Mouse (Mus musculus) G1E-ER4 (cell line): ENCODE measurements around the gene Dhrs11. TPM values are rescaled to one million over a fixed set of nuclear protein-coding genes. Genes with fewer than 3 reads are reported as not detected.

Experiments
- GATA1 ChIP-seq: IDR thresholded peaks from one replicate; pipeline ENCODE4 v1.8.0; 2012; ENCODE audit warnings: low read length, inconsistent platforms
- polyA plus RNA-seq: library from polyadenylated mRNA; stranded (reverse); fragments of >175 nt; gene quantifications from 2 replicates; pipeline ENCODE4 v1.2.3, GENCODE M21; 2012

Gene Dhrs11
- polyA plus RNA-seq, 1 experiment: 10.5 TPM

- TF ChIP-seq GATA1: no peak
These were observed 792 bp downstream of the Dhrs11 start for GRCm38 (mm10) chr11:84827901-84828503.

- no peak for TF ChIP-seq GATA1
These were observed 1.3 kb downstream of the Dhrs11 start for GRCm38 (mm10) chr11:84827492-84827891.

DNA sequence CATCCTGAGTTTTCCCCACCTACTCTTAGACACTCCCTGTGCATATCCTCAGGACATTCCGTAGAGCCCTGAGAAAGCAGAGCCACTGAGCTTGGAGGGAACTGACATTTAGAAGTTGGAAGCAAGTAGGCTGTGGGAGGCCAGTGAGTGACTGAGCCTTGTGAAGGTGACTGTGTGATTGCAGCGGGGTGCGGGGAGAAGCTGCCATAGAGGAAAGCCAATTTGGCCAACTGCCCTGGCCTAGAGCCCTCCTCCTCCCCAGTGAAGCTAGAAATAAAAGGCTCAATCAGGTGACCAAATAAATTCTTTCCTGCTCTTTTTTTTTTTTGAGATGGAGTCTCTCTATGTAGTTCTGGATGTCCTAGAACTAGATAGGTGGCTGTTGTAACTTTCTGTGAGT is 2.6 kb downstream of the Dhrs11 start:
- no peak for TF ChIP-seq GATA1

GRCm38 (mm10) chr11:84825261-84825807 is 3.5 kb downstream of the Dhrs11 start:
- TF ChIP-seq GATA1: no peak

DNA sequence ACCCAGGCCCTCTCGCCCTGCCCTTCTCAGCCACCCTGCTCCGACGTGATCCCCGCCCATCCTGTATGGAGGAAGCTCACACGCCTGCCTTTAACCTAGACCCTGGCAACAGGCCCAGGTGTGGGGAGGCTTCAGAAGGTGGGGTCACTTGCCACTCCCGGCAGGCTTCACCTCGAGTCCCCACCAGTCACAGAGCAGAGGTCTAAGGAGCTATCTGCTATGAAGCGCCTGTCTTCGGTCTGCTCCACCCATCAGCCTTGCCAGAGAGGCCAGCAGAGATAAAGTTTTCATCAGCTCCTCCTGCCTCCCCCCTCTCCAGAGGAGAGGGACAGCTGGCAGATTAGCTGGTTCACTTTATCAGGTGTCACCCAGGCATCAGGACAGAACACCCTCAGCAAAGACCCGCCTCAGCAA is 5.3 kb downstream of the Dhrs11 start:
- peak; percentile 99 for TF ChIP-seq GATA1

DNA sequence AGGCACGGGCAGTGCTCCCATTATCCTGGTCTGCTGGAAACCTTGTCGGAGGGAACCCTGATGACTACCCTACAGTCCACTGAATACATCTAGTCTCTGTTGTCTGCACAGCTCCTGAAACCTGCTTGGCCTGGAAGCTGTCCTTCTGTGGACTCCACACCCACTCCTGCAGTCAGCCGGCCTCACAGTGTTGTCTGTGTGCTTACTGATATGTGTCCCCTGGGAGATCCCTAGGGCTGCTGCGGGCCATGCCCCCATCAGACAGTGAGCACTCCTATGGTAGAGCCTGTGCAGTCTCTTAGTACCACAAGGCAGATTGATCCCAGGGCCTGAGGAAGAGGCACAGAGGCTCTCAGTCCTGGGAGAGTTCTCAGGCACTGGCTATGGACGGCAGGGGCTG is 6.3 kb downstream of the Dhrs11 start:
- TF ChIP-seq GATA1: no peak

GRCm38 (mm10) chr11:84821131-84821770 is 7.5 kb downstream of the Dhrs11 start:
- no peak for TF ChIP-seq GATA1

GRCm38 (mm10) chr11:84818961-84819692 is 9.7 kb downstream of the Dhrs11 start, which contains the start of gene Mrm1:
Gene Mrm1, minus strand, starts transcription at chr11:84819515.
- no peak for TF ChIP-seq GATA1

DNA sequence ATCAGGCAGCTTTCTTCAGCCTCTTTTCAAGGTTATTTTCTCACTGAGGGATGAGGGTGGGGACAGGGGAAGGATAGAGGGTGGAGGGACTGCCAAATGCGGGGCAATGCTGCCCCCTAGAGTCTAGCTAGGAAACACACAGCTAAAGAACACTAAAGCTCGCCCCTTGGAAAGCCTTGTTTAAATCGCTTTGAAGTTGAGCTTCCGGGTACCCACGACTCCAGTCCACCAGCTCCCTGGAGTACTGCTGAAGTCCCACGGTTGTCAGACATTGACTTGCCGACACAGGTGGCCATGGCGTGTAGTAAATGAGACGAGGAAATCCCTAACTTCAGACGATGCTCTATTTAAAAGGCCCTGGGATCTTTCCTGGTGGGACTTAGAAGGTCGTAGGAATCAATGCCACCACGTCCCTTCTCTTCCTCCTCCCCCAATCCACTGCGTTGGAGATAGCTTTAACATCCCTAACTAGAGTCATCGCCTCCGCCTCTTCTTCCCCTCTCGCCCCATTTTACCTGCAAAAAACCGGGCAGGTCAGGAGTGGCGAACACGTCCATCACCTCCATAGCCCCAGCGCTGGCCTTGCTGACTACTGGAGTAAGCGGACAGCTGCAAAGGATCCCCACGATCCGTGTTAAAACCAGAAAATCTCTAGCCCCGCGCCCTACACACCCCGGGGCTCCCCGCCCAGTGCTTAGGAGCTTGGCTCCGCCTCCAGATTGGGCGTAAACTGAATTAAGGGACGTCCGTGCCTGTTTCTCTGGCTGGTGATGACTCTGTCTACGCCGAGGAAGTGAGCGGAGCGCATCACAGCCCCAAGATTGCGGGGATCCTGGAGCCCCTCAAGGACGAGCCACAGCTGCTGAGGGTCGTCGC is 10.5 kb downstream of the Dhrs11 start:
- no peak for TF ChIP-seq GATA1

DNA sequence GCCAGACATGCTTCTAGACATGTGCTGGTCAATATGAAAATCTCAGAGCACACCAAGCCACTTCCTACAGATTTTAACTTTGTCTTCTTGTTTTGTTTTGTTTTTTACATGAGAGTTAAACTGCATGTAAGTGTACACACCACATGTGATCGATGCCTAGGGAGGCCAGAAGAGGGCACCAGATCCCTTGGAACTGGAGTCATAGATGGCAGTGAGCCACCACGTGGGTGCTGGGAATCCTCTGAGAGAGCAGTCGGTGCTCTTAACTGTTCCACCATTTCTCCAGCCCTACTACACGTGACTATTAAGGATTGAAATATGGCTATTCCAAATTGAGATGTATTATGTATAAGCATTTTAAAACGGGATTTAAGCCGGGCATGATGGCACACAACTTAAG is 11.4 kb downstream of the Dhrs11 start:
- TF ChIP-seq GATA1: no peak

DNA sequence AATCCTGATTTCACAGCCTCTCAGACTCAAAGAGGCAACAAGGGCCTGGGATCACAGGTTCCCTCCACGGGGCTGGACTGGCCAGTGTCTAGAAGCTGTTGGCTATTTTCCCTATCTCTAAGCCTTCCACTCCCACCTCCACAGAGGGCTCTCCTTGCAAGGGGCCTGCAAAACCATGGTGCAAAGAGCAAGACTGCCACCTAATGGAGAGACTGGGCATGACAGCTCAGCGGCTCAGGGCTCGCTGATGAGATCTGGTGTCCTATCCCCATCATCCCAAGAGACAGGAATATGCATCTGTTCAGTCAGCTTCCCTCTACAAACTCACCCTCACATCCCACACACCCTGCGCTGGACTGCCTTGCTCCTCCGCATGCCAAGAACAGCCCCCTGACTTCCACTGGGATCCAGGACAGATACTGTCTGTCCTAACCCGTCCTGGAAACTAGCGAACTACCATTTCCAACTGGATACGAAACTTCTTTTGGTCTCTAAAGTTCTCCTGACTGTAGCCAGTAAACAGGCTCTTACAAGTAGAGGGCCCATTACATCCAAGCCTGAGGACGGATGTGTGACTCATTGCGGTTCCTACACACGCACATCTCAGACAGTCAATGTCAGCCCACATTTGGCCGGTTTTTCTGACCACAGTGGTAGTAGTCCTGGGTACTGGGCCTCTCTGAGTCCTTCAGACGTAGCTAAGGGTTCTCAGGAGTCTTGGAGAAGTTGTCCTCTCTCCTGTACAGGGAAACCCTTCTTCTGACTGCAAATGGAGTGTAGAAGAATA is 14.9 kb downstream of the Dhrs11 start:
- TF ChIP-seq GATA1: no peak

GRCm38 (mm10) chr11:84804373-84804772 is 24.4 kb downstream of the Dhrs11 start:
- no peak for TF ChIP-seq GATA1

DNA sequence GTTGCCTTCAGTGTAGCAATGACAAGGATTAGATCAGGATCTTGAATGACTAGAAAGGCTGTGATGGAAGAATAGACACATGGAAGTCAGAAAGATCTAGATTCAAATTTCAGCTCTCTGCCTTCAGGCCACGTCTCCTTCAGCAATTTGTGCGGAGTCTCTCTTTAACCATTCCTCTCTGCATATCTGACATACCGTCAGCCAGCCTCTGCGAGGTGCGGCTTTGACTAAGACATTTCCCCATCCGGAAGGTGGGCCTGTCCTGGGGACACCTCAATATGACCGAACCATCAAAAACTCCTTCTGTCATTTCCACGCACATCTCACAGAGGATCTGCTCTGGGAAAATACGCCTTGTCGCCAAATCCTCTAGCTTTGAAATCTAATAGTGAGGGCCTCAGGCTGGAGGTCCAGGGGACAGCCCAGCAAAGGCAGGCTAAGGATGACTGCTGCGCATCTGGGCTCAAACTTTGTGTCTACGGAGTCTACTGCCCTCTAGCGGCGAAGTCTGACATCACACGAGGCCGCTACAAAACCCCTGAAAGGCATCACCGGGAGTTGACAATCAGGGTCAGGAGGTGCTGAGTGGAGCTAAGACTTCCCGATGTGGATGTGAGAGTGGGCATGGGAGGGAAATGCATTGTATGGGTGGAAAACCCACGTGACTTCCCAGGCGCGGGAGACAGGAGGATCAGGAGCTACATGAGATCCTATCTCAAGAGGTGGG is 31.0 kb downstream of the Dhrs11 start:
- no peak for TF ChIP-seq GATA1

- no peak for TF ChIP-seq GATA1
These were observed 31.8 kb downstream of the Dhrs11 start for GRCm38 (mm10) chr11:84797026-84797425.
